28 mouse cellular contexts compared by ENCODE assay signal in genomic region chr10:30796469-30797261, GRCm38 (mm10). TPM values are rescaled to one million over a fixed set of nuclear protein-coding genes. Genes with fewer than 3 reads are reported as not detected.
DNase-seq lines count a peak whose midpoint lies in the region; ATAC-seq and TF ChIP-seq lines count a peak whose summit lies in the region.
"Had no signal": no experiment of that assay in that cellular context is flagged by ENCODE, and none has a peak within 500 bp of the region (broad histone marks: within the 10 kb centered on the region; RNA-seq: fewer than 3 reads in every experiment).

No protein-coding gene starts in this region.

- no peaks in the 10 kb centered on the region; the same call in 1 of the 2 replicates for H3K36me3 ChIP-seq in kidney, adult 2 months (ENCODE audit: control insufficient read depth, insufficient read depth, low read length)
- peaks cover 2% of the 10 kb centered on the region; the same call in 1 of the 2 replicates for H3K36me3 ChIP-seq in heart, embryonic 11.5 days (ENCODE audit: control insufficient read depth, insufficient read depth, low read length)
- H3K36me3 ChIP-seq: intestine, embryonic 15.5 days had no signal

- no peak overlapping the region for H3K4me3 ChIP-seq in kidney, adult 2 months (ENCODE audit: insufficient read depth, low read depth, low read length)
- no peak overlapping the region for H3K4me3 ChIP-seq in heart, embryonic 11.5 days (ENCODE audit: low read depth, low read length)
- H3K4me3 ChIP-seq: forebrain, embryonic 10.5 days; gastrocnemius, adult 2 months; heart, embryonic 13.5 days; hindbrain, embryonic 13.5 days; intestine, embryonic 15.5 days had no signal

- peak; percentile 72 for ATAC-seq in common myeloid progenitor, adult 5-6 weeks (replicated peaks; ENCODE audit: low read depth, poor library complexity, severe bottlenecking)
- peak; percentile 80 for ATAC-seq in megakaryocyte, adult 5-6 weeks (ENCODE audit: poor library complexity, severe bottlenecking)
- no peak for ATAC-seq in heart, embryonic 11.5 days (replicated peaks; ENCODE audit: insufficient number of reproducible peaks, low FRiP score, low TSS enrichment)
- ATAC-seq: forebrain, embryonic 14.5 days; forebrain, postnatal 0 days; hindbrain, embryonic 16.5 days; intestine, embryonic 15.5 days; Patski had no signal

- peak; percentile 58 for DNase-seq in kidney, adult 2 months
- no peak for DNase-seq in kidney, adult 8-10 months
- DNase-seq in spleen, postnatal 4 days (ENCODE audit: low spot score in 2 of 2): no peak
- DNase-seq: adrenal gland, postnatal 10 days; adrenal gland, postnatal 36 days; B cell, adult 2 months; cerebellum, adult 11 months; cerebellum, adult 2 months; cerebellum, adult 9-11 months; cerebellum, postnatal 25 days; forebrain, postnatal 0 days; gastrocnemius, adult 2 months; gastrocnemius, postnatal 14 days; heart, adult 18-20 months; heart, postnatal 14 days; heart, postnatal 4 days had no signal

- peaks cover 6% of the 10 kb centered on the region; the same call in 1 of the 2 replicates for H3K9me3 ChIP-seq in heart, embryonic 11.5 days (replicated peaks; ENCODE audit: control insufficient read depth, low read length)
- H3K9me3 ChIP-seq: G1E; intestine, embryonic 15.5 days had no signal

- H3K9ac ChIP-seq in heart, embryonic 11.5 days (ENCODE audit: low read depth, low read length): no peak overlapping the region
- H3K9ac ChIP-seq: forebrain, postnatal 0 days; heart, embryonic 13.5 days; hindbrain, embryonic 13.5 days; intestine, embryonic 15.5 days had no signal

- no peaks in the 10 kb centered on the region for H3K27me3 ChIP-seq in kidney, adult 2 months (replicated peaks; ENCODE audit: control insufficient read depth, insufficient read depth, low read length)
- H3K27me3 ChIP-seq in heart, embryonic 11.5 days (ENCODE audit: control insufficient read depth, insufficient read depth, low read length): no peaks in the 10 kb centered on the region
- H3K27me3 ChIP-seq: CH12.LX; heart, embryonic 13.5 days; hindbrain, embryonic 13.5 days; intestine, embryonic 15.5 days; Patski had no signal

- H3K27ac ChIP-seq in kidney, adult 2 months (ENCODE audit: insufficient read depth, low read depth, low read length): peak overlapping the region; percentile 59; the same call in 1 of the 2 replicates
- H3K27ac ChIP-seq in heart, embryonic 11.5 days (ENCODE audit: low read depth, low read length): no peak overlapping the region
- H3K27ac ChIP-seq: forebrain, embryonic 10.5 days; gastrocnemius, adult 2 months; heart, embryonic 13.5 days; hindbrain, embryonic 13.5 days; intestine, embryonic 15.5 days had no signal

- TF ChIP-seq CTCF in kidney, adult 2 months (conservative IDR thresholded peaks at IDR 0.05; ENCODE audit: insufficient read depth, insufficient read length, low read depth, low read length): no peak

- H3K4me1 ChIP-seq in kidney, adult 2 months (ENCODE audit: control insufficient read depth, insufficient read depth, low read length): peaks cover 11% of the 10 kb centered on the region; the same call in 1 of the 2 replicates
- H3K4me1 ChIP-seq in heart, embryonic 11.5 days (ENCODE audit: control insufficient read depth, insufficient read depth, low read length): no peaks in the 10 kb centered on the region
- H3K4me1 ChIP-seq: hindbrain, embryonic 13.5 days; intestine, embryonic 15.5 days had no signal

- no peak for TF ChIP-seq POLR2A in kidney, adult 2 months (IDR thresholded peaks at IDR 0.05; ENCODE audit: low read depth, low read length)

- WGBS in kidney, adult 2 months: 72% methylated on average over 5 of the region's 5 CpGs
- WGBS in heart, embryonic 11.5 days (ENCODE audit: insufficient replicate concordance): 83% methylated on average over 5 of the region's 5 CpGs

- H3K4me2 ChIP-seq in heart, embryonic 11.5 days: no peak overlapping the region
- H3K4me2 ChIP-seq: heart, embryonic 13.5 days; hindbrain, embryonic 13.5 days; intestine, embryonic 15.5 days had no signal

RNA-seq across cellular contexts. Expression of gene Ncoa7, which starts 6.5 kb away (rescaled TPM):
- 14.4 and 18.6 TPM in 2 replicates for polyA plus RNA-seq in kidney, adult 2 months (2012; rRNA removed)
- total RNA-seq in common myeloid progenitor, adult 5-6 weeks (2017): 28.8 and 45.0 TPM in 2 replicates
- 31.3 and 36.2 TPM in 2 replicates for total RNA-seq in megakaryocyte, adult 5-6 weeks (2015)
- total RNA-seq in megakaryocyte, adult 5-6 weeks (2017): 19.7 and 21.9 TPM in 2 replicates
- 10.1 and 11.4 TPM in 2 replicates for polyA plus RNA-seq in heart, embryonic 11.5 days (2014; fragmentation: Nextera tagmentation; extraction: Ambion mirVana)

RNA-seq across cellular contexts. Expression of gene Hey2, which starts 45.9 kb away (rescaled TPM):
- 2.9 and 3.6 TPM in 2 replicates for polyA plus RNA-seq in kidney, adult 2 months (2012; rRNA removed)
- total RNA-seq in common myeloid progenitor, adult 5-6 weeks (2017): not detected in 2 replicates
- total RNA-seq in megakaryocyte, adult 5-6 weeks (2015): not detected in 2 replicates
- not detected in 2 replicates for total RNA-seq in megakaryocyte, adult 5-6 weeks (2017)
- polyA plus RNA-seq in heart, embryonic 11.5 days (2014; fragmentation: Nextera tagmentation; extraction: Ambion mirVana): 23.2 and 29.9 TPM in 2 replicates
